Mouse (Mus musculus) heart, embryonic 14.5 days (tissue): Measurements from ENCODE around the gene Gk2. TPM values are rescaled to one million over a fixed set of nuclear protein-coding genes. Genes with fewer than 3 reads are reported as not detected.

ENCODE experiments used
- ATAC-seq: fragments of 200-750 bp; cut with Nextera tagmentation; 2 replicates; pipeline ENCODE4 v1.8.0; 2017; ENCODE audit warnings: low read depth, moderate TSS enrichment; ENCODE audit not compliant: insufficient number of reproducible peaks, insufficient read depth, low FRiP score
- H3K27ac ChIP-seq, 2 experiments: fragments of 200-500 bp in 1 of 2; fragments of 300-500 bp in 1 of 2; sonication (generic) in 1 of 2; replicated peaks in 1 of 2; 2 replicates each; pipeline ENCODE4 v1.5.1; 2012 to 2014; ENCODE audit warnings: low read depth in 2 of 2, low read length in 2 of 2, control low read depth in 1 of 2, mild to moderate bottlenecking in 1 of 2, mixed read lengths in 1 of 2; ENCODE audit not compliant: control insufficient read depth in 1 of 2, insufficient read depth in 1 of 2
- H3K27me3 ChIP-seq: fragments of 300-500 bp; sonication (generic); 2 replicates; pipeline ENCODE4 v1.6.1; 2014; ENCODE audit warnings: mild to moderate bottlenecking, low read length, control low read depth; ENCODE audit not compliant: control insufficient read depth, insufficient read depth
- H3K36me3 ChIP-seq: fragments of 300-500 bp; sonication (generic); 2 replicates; pipeline ENCODE4 v1.6.1; 2014; ENCODE audit warnings: mild to moderate bottlenecking, control low read depth, low read length, mixed read lengths; ENCODE audit not compliant: control insufficient read depth, insufficient read depth
- H3K4me1 ChIP-seq, 2 experiments: fragments of 200-500 bp in 1 of 2; fragments of 300-500 bp in 1 of 2; sonication (generic) in 1 of 2; 2 replicates each; pipeline ENCODE4 v1.6.1; 2012 to 2014; ENCODE audit warnings: low read length in 2 of 2, control low read depth in 1 of 2, mixed read lengths in 1 of 2; ENCODE audit not compliant: control insufficient read depth in 2 of 2, insufficient read depth in 2 of 2
- H3K4me2 ChIP-seq: fragments of 300-500 bp; sonication (generic); 2 replicates; pipeline ENCODE4 v1.6.1; 2014; ENCODE audit warnings: mild to moderate bottlenecking, low read length
- H3K4me3 ChIP-seq, 2 experiments: fragments of 200-500 bp in 1 of 2; fragments of 300-500 bp in 1 of 2; sonication (generic) in 1 of 2; 2 replicates each; pipeline ENCODE4 v1.5.1; 2012 to 2014; ENCODE audit warnings: low read length in 2 of 2, mild to moderate bottlenecking in 2 of 2, control low read depth in 1 of 2, low read depth in 1 of 2, moderate library complexity in 1 of 2; ENCODE audit not compliant: control insufficient read depth in 1 of 2, insufficient read depth in 1 of 2
- H3K9ac ChIP-seq: fragments of 300-500 bp; sonication (generic); 2 replicates; pipeline ENCODE4 v1.6.1; 2014; ENCODE audit warnings: mild to moderate bottlenecking, low read length
- H3K9me3 ChIP-seq: fragments of 300-500 bp; sonication (generic); 2 replicates; pipeline ENCODE4 v1.6.1; 2016; ENCODE audit warnings: low read length, control low read depth; ENCODE audit not compliant: control insufficient read depth
- WGBS: fragments of 180-500 bp; shearing (Covaris S2); extraction: QIAGEN DNeasy Blood & Tissue Kit; methylation state at CpG from one replicate; pipeline ENCODE4 v1.1.7; 2014; 5-methylcytosine and 5-hydroxymethylcytosine counted together
- polyA plus RNA-seq: library from polyadenylated mRNA; unstranded; fragments of >200 nt; fragmentation: Nextera tagmentation; extraction: Ambion mirVana; gene quantifications from 2 replicates; pipeline ENCODE4 v1.2.1, GENCODE M21; 2014

The Gk2 gene
- polyA plus RNA-seq, 1 experiment from 2014 or later = not detected

GRCm38 (mm10) chr5:97465956-97466355, 9.1 kb upstream of the Gk2 start:
- Histone ChIP-seq H3K4me1 (no peaks in the 10 kb centered on the region), H3K27me3 (no peaks in the 10 kb centered on the region), H3K9me3 (no peaks in the 10 kb centered on the region), H3K9ac (no peak overlapping the region), H3K4me2 (no peak overlapping the region), H3K27ac (no peak overlapping the region), H3K4me3 (no peak overlapping the region), H3K36me3 (no peaks in the 10 kb centered on the region)
- WGBS = 71% methylated on average over 3 of the region's 3 CpGs
- no peak for ATAC-seq

DNA sequence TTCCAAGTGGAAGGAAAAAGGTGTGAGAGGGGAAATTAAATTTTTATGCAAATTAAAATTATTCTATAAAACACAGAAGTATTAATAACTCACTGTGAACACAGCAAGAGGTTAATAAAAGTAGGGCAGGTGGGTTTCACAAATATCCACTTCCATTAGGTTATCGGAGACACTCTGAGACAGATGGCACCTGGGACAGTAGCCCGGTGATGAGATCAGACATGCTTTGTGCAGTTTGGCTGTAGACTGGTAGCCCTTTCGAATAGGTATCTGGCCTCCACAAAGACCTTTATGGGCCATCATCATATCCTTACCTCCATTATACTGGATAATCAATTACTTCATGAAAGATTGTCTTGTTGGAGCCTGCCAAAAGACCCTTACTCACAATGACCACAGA, 6.0 kb upstream of the Gk2 start:
- Histone ChIP-seq H3K9ac (no peak overlapping the region), H3K27ac (no peak overlapping the region), H3K4me3 (no peak overlapping the region), H3K9me3 (no peaks in the 10 kb centered on the region), H3K4me2 (no peak overlapping the region), H3K36me3 (no peaks in the 10 kb centered on the region), H3K27me3 (no peaks in the 10 kb centered on the region), H3K4me1 (no peaks in the 10 kb centered on the region)
- WGBS = 85% methylated on average over 3 of the region's 3 CpGs
- no peak for ATAC-seq

GRCm38 (mm10) chr5:97451451-97451850, 5.4 kb downstream of the Gk2 start:
- H3K27me3 ChIP-seq = no peaks in the 10 kb centered on the region
- H3K9ac ChIP-seq = no peak overlapping the region
- no peak for ATAC-seq
- H3K27ac ChIP-seq = no peak overlapping the region
- no peak overlapping the region for H3K4me3 ChIP-seq
- H3K36me3 ChIP-seq = no peaks in the 10 kb centered on the region
- no peaks in the 10 kb centered on the region for H3K4me1 ChIP-seq
- H3K4me2 ChIP-seq = no peak overlapping the region
- no peaks in the 10 kb centered on the region for H3K9me3 ChIP-seq
- 79% methylated on average over 4 of the region's 4 CpGs for WGBS

DNA sequence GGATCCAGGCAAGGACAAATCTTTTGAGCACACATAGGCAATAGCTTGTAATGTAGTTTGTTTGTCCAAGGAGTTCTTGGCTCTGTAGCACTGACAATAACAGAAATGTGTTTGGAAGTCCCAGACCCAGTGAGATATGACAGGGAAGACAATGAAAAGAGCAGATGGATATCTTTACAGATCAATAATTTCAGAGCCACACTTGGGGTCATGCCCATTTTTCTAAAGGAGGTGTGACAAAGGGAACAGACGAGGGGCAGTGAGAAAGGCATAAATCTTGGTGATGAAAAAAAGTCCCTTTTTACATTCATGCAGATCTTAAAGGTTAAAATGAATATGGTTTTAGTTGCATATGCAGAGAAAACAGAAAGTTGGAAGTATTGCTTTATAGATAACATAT, 12.6 kb downstream of the Gk2 start:
- ATAC-seq = no peak
- H3K36me3 ChIP-seq = no peaks in the 10 kb centered on the region
- no peaks in the 10 kb centered on the region for H3K9me3 ChIP-seq
- no peak overlapping the region for H3K4me3 ChIP-seq
- H3K4me2 ChIP-seq = no peak overlapping the region
- H3K4me1 ChIP-seq = no peaks in the 10 kb centered on the region
- no peak overlapping the region for H3K27ac ChIP-seq
- no peaks in the 10 kb centered on the region for H3K27me3 ChIP-seq
- WGBS = 62% methylated on average over 1 of the region's 1 CpGs
- no peak overlapping the region for H3K9ac ChIP-seq

- no peaks in the 10 kb centered on the region for H3K4me1 ChIP-seq
- no peak overlapping the region for H3K27ac ChIP-seq
- no peaks in the 10 kb centered on the region for H3K36me3 ChIP-seq
- ATAC-seq = no peak
- H3K4me3 ChIP-seq = no peak overlapping the region
- no peak overlapping the region for H3K4me2 ChIP-seq
- no peaks in the 10 kb centered on the region for H3K9me3 ChIP-seq
- no peaks in the 10 kb centered on the region for H3K27me3 ChIP-seq
- no peak overlapping the region for H3K9ac ChIP-seq
- whole genome bisulfite sequencing = 84% methylated on average over 2 of the region's 2 CpGs
Measured at GRCm38 (mm10) chr5:97432512-97432911, 24.3 kb downstream of the Gk2 start.

GRCm38 (mm10) chr5:97429976-97430375, 26.8 kb downstream of the Gk2 start:
- Histone ChIP-seq H3K9ac (no peak overlapping the region), H3K4me2 (no peak overlapping the region), H3K27ac (no peak overlapping the region), H3K9me3 (no peaks in the 10 kb centered on the region), H3K4me3 (no peak overlapping the region), H3K27me3 (no peaks in the 10 kb centered on the region), H3K4me1 (no peaks in the 10 kb centered on the region), H3K36me3 (no peaks in the 10 kb centered on the region)
- 90% methylated on average over 9 of the region's 9 CpGs for WGBS
- ATAC-seq = no peak

- H3K9ac ChIP-seq = no peak overlapping the region
- H3K27ac ChIP-seq = no peak overlapping the region
- H3K36me3 ChIP-seq = no peaks in the 10 kb centered on the region
- no peak overlapping the region for H3K4me2 ChIP-seq
- no peak for ATAC-seq
- no peaks in the 10 kb centered on the region for H3K4me1 ChIP-seq
- H3K4me3 ChIP-seq = no peak overlapping the region
- H3K27me3 ChIP-seq = no peaks in the 10 kb centered on the region
- no peaks in the 10 kb centered on the region for H3K9me3 ChIP-seq
- WGBS = 88% methylated on average over 2 of the region's 2 CpGs
Measured at GRCm38 (mm10) chr5:97421669-97422068, 35.2 kb downstream of the Gk2 start.

- no peak for ATAC-seq
- 73% methylated on average over 2 of the region's 2 CpGs for WGBS
- no peak overlapping the region for H3K9ac ChIP-seq
Measured at GRCm38 (mm10) chr5:97417185-97417584, 39.6 kb downstream of the Gk2 start.

More at GRCm38 (mm10) chr5:97417185-97417584, 39.6 kb downstream of the Gk2 start:
- Histone ChIP-seq H3K27ac (no peak overlapping the region), H3K4me1 (no peaks in the 10 kb centered on the region), H3K36me3 (no peaks in the 10 kb centered on the region), H3K4me2 (no peak overlapping the region), H3K27me3 (no peaks in the 10 kb centered on the region), H3K4me3 (no peak overlapping the region), H3K9me3 (no peaks in the 10 kb centered on the region)
